Mouse (Mus musculus) liver, adult 2 months (tissue): Measurements from ENCODE around the gene Prkcb. TPM values are rescaled to one million over a fixed set of nuclear protein-coding genes. Genes with fewer than 3 reads are reported as not detected.

Experiments used
- DNase-seq: peaks from one replicate; pipeline ENCODE4 v3.0.0-alpha.2; 2011; ENCODE audit warnings: low read depth, low spot score; ENCODE audit errors: extremely low read depth
- H3K27ac ChIP-seq: fragments of 200-500 bp; replicated peaks from 2 replicates; pipeline ENCODE4 v1.5.1; 2012; ENCODE audit warnings: low read depth, mild to moderate bottlenecking, control low read depth, inconsistent platforms, low read length; ENCODE audit not compliant: insufficient read depth
- H3K27me3 ChIP-seq: fragments of 200-500 bp; 2 replicates; pipeline ENCODE4 v1.6.1; 2012; ENCODE audit warnings: mild to moderate bottlenecking, moderate library complexity, low read length, inconsistent platforms; ENCODE audit not compliant: control insufficient read depth, insufficient read depth
- H3K36me3 ChIP-seq: fragments of 200-500 bp; 2 replicates; pipeline ENCODE4 v1.6.1; 2012; ENCODE audit warnings: low read length, inconsistent platforms; ENCODE audit not compliant: control insufficient read depth, insufficient read depth
- H3K4me1 ChIP-seq: fragments of 200-500 bp; 2 replicates; pipeline ENCODE4 v1.6.1; 2011; ENCODE audit warnings: low read length; ENCODE audit not compliant: control insufficient read depth, insufficient read depth
- H3K4me3 ChIP-seq: fragments of 200-500 bp; 2 replicates; pipeline ENCODE4 v1.5.1; 2011; ENCODE audit warnings: low read depth, mild to moderate bottlenecking, control low read depth, low read length, moderate library complexity; ENCODE audit not compliant: insufficient read depth
- H3K79me2 ChIP-seq: fragments of 200-500 bp; 2 replicates; pipeline ENCODE4 v1.6.1; 2012; ENCODE audit warnings: inconsistent platforms, mild to moderate bottlenecking, low read length, moderate library complexity; ENCODE audit not compliant: control insufficient read depth, insufficient read depth
- H3K9ac ChIP-seq: fragments of 200-500 bp; 2 replicates; pipeline ENCODE4 v1.6.1; 2012; ENCODE audit warnings: low read depth, mild to moderate bottlenecking, control low read depth, inconsistent platforms, low read length
- CTCF ChIP-seq: fragments of 200-500 bp; IDR thresholded peaks from 2 replicates; pipeline ENCODE4 v1.5.1; 2011; ENCODE audit warnings: low read depth, low read length, control low read depth
- POLR2A ChIP-seq: fragments of 200-500 bp; IDR thresholded peaks from 2 replicates; pipeline ENCODE4 v1.6.1; 2011; ENCODE audit warnings: low read length, control low read depth; ENCODE audit not compliant: insufficient read depth; ENCODE audit errors: extremely low read depth
- WGBS: fragments of 180-500 bp; shearing (Covaris S2); methylation state at CpG from one replicate; pipeline ENCODE4 v1.1.7; 2018; 5-methylcytosine and 5-hydroxymethylcytosine counted together
- polyA plus RNA-seq: library from polyadenylated mRNA; depleted of rRNA; stranded (reverse); fragments of >200 nt; gene quantifications from 2 replicates; pipeline ENCODE4 v1.2.3, GENCODE M21; 2012
- total RNA-seq: library from RNA; depleted of rRNA; stranded (reverse); fragments of >200 nt; gene quantifications from 2 replicates; pipeline ENCODE4 v1.2.3, GENCODE M21; 2014

Prkcb gene
- total and polyA plus RNA-seq, 2 experiments, result 2.5 to 3.7 TPM

DNA sequence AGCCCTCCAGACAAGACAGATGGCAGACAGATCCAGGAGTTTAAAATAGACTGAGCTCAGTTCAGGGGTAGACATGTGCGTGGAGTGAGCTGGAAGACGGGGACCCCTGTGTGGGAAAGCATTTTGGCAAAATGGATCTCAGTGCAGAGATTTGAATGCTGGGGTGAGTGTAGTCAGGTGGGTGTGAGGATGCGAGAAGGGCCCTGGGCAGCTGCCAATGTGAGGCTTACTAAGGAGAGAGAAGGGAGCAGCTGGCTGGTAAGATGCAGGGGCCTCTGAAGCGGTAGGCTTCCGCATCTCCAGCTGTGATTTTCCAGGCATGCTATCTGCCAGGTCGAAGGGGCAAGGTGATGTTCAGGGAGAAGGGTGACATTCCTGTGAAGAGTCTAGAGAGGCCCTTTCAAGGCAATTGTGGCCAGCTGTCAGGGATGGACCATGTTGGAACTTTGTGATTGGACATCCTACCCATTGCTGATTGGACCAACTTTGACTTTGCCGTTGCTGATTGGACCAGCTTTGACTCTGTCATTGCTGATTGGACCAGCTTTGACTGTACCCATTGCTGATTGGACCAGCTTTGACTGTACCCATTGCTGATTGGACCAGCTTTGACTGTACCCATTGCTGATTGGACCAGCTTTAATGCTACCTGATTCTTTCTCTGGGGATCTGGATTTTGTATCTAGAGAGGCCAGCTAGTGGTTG is 78.9 kb downstream of the Prkcb start:
- no peaks in the 10 kb centered on the region for H3K4me1 ChIP-seq
- DNase-seq, result no peak
- no peaks in the 10 kb centered on the region for H3K36me3 ChIP-seq
- 96% methylated on average over 7 of the region's 7 CpGs for WGBS
- H3K27ac ChIP-seq, result no peak overlapping the region
- no peak overlapping the region for H3K9ac ChIP-seq
- TF ChIP-seq POLR2A (no peak), CTCF (no peak)
- no peaks in the 10 kb centered on the region for H3K27me3 ChIP-seq
- no peak overlapping the region for H3K4me3 ChIP-seq
- H3K79me2 ChIP-seq, result no peaks in the 10 kb centered on the region

- Histone ChIP-seq H3K9ac (no peak overlapping the region), H3K4me1 (no peaks in the 10 kb centered on the region), H3K4me3 (no peak overlapping the region), H3K27ac (no peak overlapping the region), H3K36me3 (no peaks in the 10 kb centered on the region), H3K27me3 (no peaks in the 10 kb centered on the region), H3K79me2 (no peaks in the 10 kb centered on the region)
- TF ChIP-seq CTCF (no peak), POLR2A (no peak)
- DNase-seq, result no peak
- WGBS, result 88% methylated on average over 12 of the region's 12 CpGs
Measured at GRCm38 (mm10) chr7:122370488-122370887, 81.9 kb downstream of the Prkcb start.

DNA sequence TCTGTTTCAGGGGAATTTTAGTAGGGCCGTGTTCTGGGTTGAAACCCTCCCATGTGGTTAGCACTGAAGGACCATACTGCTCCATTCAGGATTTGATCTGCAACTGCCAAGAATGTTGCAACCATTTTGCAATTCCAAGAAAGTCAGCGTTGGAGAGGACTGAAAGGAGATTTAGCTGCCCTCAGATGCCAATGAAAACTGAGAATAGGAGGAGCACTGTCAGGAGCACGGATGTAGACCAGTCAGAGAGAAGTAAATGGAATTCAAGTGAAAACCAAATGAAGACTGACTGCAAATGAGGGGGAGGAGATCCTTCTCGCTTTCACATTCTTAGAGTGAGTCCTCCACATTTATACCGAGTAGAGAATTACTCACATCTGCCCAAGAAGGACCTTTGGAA is 83.4 kb downstream of the Prkcb start:
- no peak for DNase-seq
- 68% methylated on average over 5 of the region's 5 CpGs for WGBS
- H3K9ac ChIP-seq, result no peak overlapping the region
- no peaks in the 10 kb centered on the region for H3K36me3 ChIP-seq
- no peaks in the 10 kb centered on the region for H3K4me1 ChIP-seq
- H3K4me3 ChIP-seq, result no peak overlapping the region
- H3K79me2 ChIP-seq, result no peaks in the 10 kb centered on the region
- H3K27me3 ChIP-seq, result no peaks in the 10 kb centered on the region
- TF ChIP-seq POLR2A, result no peak
- no peak overlapping the region for H3K27ac ChIP-seq

DNA sequence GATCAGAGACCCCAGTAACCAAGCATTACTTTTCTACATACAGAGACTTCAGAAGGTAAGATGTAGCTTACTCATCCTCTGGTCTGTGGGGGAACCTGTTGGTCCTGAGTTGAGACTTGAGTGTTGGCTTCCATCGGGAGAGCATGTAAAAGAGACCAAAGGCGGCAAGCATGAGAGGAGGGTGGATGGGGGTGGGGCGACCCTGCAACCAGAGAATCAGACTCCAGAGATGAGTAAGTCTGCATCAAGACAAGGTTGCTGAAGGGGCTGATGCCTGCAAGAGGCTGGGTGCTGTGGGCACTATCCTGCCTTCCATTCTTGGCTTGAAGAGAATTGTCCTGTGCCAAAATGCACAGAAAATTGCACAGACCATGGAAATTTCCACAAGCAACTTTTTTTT is 83.8 kb downstream of the Prkcb start:
- no peaks in the 10 kb centered on the region for H3K79me2 ChIP-seq
- H3K27me3 ChIP-seq, result no peaks in the 10 kb centered on the region
- no peak for DNase-seq
- H3K4me1 ChIP-seq, result no peaks in the 10 kb centered on the region
- H3K27ac ChIP-seq, result no peak overlapping the region
- WGBS, result 76% methylated on average over 3 of the region's 3 CpGs
- H3K36me3 ChIP-seq, result no peaks in the 10 kb centered on the region
- no peak overlapping the region for H3K4me3 ChIP-seq
- TF ChIP-seq POLR2A (no peak), CTCF (no peak)
- H3K9ac ChIP-seq, result no peak overlapping the region

DNA sequence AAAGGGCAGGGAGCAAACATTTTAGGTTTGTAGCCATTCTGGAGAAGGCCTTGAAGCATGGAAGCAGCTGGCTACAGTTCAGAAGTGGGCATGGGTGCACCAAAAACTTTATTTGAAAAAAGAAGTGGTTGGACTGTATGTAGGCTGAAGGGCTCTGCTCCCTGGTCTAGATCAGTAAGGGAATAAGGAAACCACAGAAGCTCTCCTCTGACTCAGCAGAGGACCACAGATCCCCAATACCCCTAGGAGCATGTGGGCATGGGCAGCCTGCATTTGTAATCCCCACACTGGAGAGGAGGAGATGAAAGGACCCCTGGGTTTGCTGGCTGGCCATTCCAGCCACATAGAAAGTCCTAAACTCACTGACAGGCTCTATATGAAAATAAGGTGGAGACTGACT is 88.3 kb downstream of the Prkcb start:
- H3K36me3 ChIP-seq, result no peaks in the 10 kb centered on the region
- H3K27ac ChIP-seq, result no peak overlapping the region
- H3K4me1 ChIP-seq, result no peaks in the 10 kb centered on the region

GRCm38 (mm10) chr7:122377967-122378366 is 89.4 kb downstream of the Prkcb start:
- TF ChIP-seq POLR2A (no peak), CTCF (no peak)
- H3K27ac ChIP-seq, result no peak overlapping the region
- DNase-seq, result no peak
- H3K9ac ChIP-seq, result no peak overlapping the region
- no peaks in the 10 kb centered on the region for H3K36me3 ChIP-seq
- H3K4me3 ChIP-seq, result no peak overlapping the region
- H3K79me2 ChIP-seq, result no peaks in the 10 kb centered on the region
- 80% methylated on average over 3 of the region's 3 CpGs for WGBS
- 0 out of 2 replicates have a peak, but pooled peaks cover 2% of the 10 kb centered on the region for H3K27me3 ChIP-seq
- H3K4me1 ChIP-seq, result no peaks in the 10 kb centered on the region

More for the DNA sequence above, 88.3 kb downstream of the Prkcb start:
- H3K4me3 ChIP-seq, result no peak overlapping the region
- DNase-seq, result no peak
- H3K27me3 ChIP-seq, result 0 out of 2 replicates have a peak, but pooled peaks cover 2% of the 10 kb centered on the region
- H3K79me2 ChIP-seq, result no peaks in the 10 kb centered on the region
- no peak overlapping the region for H3K9ac ChIP-seq
- no peak for TF ChIP-seq POLR2A
- TF ChIP-seq CTCF, result no peak
